Mouse (Mus musculus) heart, adult 2 months (tissue): Measurements from ENCODE around the gene Cog5.

Source experiments
- CTCF ChIP-seq: fragments of 200-600 bp; IDR thresholded peaks from 2 replicates; pipeline ENCODE4 v1.8.1; 2022; ENCODE audit warnings: antibody characterized with exemption, mild to moderate bottlenecking, moderate library complexity
- EP300 ChIP-seq: fragments of 200-500 bp; IDR thresholded peaks from 2 replicates; pipeline ENCODE4 v1.6.1; 2011; ENCODE audit warnings: low read depth, low read length, control low read depth; ENCODE audit not compliant: insufficient read depth
- POLR2A ChIP-seq: fragments of 200-500 bp; IDR thresholded peaks from 2 replicates; pipeline ENCODE4 v1.6.1; 2011; ENCODE audit warnings: mild to moderate bottlenecking, low read depth, low read length, control low read depth; ENCODE audit not compliant: insufficient read depth

- TF ChIP-seq POLR2A (no peak), CTCF (no peak), EP300 (no peak)
Measured at GRCm38 (mm10) chr12:31916691-31917090, 262.0 kb downstream of the Cog5 start.
